Mouse (Mus musculus) yolk sac, embryonic 10.5 days (tissue): ENCODE results near the gene Sulf2.

Experiments used
- DNase-seq: peaks from one replicate; pipeline ENCODE4 v3.0.0-alpha.2; 2017; ENCODE audit warnings: low spot score

The Sulf2 gene

GRCm38 (mm10) chr2:166175145-166175544 lies 19.7 kb upstream of the Sulf2 start:
- DNase-seq = no peak

- no peak for DNase-seq
These were observed 17.7 kb upstream of the Sulf2 start for GRCm38 (mm10) chr2:166173169-166173568.

- no peak for DNase-seq
These were observed 14.7 kb upstream of the Sulf2 start for GRCm38 (mm10) chr2:166170173-166170572.

DNA sequence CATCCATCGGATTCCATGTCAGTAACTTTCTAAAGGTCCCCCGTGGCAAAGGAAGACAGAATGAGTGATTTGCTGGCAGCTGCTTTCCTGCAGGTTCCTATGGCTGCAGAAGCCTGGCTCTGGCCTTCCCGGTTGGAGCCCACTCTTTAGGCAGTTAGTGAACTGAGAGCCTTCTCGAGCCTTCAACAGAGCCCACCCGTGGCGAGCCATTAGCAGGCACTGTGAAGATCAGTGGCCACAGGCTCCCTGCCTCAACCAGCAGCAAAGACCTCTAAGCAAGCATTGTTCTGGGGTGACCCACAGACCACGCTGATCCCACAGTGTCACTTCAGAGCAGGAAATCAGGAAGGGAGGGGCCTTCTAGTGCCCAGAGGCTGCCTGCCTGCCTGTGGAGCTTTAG lies 13.4 kb upstream of the Sulf2 start:
- no peak for DNase-seq

- DNase-seq = no peak
These were observed 11.9 kb upstream of the Sulf2 start for GRCm38 (mm10) chr2:166167387-166167786.

- no peak for DNase-seq
These were observed 9.9 kb upstream of the Sulf2 start for GRCm38 (mm10) chr2:166165396-166165795.

DNA sequence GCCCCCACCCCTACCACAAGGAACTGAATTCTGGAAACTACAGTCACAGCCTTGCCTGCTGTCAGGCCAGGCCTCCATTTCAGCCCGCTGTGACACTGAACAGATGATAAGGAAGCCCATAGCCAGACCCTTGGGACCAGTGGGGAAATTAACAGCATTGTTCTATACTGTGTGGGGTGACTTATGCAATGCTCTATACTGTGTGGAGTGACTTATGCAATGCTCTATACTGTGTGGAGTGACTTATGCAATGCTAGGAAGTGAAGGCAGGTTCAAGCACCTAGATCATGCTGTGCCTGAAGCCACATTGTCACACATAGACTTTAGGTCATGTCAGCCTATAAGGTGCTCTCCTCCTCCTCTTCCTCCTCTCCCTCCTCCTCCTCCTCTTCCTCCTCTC lies 9.1 kb upstream of the Sulf2 start:
- DNase-seq = no peak

- no peak for DNase-seq
These were observed 8.5 kb upstream of the Sulf2 start for GRCm38 (mm10) chr2:166163917-166164316.

DNA sequence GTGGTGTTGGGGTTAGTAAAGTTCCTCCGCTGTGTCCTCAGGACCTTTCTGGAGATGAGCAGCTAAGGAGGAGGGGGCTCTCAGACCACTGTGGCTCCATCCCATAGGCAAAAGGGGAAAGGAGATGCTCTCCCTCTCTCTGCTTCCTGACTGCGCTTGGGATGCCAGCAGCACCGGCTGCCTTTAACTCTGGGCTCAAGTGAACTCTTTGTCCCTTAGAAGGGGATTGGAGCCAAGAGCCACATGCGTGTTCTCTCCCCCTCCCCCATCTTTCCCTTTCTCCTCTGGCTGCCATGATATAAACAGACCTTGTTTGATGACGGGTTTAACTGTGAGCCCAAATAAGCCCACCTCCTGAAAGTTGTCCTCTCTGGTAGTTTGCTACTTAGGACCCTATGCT lies 7.8 kb upstream of the Sulf2 start:
- no peak for DNase-seq

GRCm38 (mm10) chr2:166162160-166162559 lies 6.7 kb upstream of the Sulf2 start:
- no peak for DNase-seq

DNA sequence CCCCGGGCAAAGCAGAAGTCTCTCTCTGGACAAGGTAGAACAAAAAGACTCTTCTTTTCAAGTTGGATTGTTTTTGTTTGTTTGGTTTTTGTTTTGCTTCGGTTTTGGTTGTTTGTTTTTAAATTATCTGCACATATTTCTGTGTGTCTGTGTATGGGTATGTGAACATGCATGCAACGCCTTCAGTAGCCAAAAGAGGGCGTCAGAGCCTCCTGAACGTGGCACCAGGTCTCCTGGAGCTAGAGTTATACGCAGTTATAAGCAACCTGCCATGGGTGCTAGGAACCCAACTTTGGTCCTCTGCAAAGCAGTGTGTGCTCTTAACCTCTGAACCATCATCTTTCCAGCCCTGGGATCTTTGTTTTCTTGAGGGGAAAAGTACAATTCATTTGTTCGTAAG lies 3.8 kb upstream of the Sulf2 start:
- no peak for DNase-seq

DNA sequence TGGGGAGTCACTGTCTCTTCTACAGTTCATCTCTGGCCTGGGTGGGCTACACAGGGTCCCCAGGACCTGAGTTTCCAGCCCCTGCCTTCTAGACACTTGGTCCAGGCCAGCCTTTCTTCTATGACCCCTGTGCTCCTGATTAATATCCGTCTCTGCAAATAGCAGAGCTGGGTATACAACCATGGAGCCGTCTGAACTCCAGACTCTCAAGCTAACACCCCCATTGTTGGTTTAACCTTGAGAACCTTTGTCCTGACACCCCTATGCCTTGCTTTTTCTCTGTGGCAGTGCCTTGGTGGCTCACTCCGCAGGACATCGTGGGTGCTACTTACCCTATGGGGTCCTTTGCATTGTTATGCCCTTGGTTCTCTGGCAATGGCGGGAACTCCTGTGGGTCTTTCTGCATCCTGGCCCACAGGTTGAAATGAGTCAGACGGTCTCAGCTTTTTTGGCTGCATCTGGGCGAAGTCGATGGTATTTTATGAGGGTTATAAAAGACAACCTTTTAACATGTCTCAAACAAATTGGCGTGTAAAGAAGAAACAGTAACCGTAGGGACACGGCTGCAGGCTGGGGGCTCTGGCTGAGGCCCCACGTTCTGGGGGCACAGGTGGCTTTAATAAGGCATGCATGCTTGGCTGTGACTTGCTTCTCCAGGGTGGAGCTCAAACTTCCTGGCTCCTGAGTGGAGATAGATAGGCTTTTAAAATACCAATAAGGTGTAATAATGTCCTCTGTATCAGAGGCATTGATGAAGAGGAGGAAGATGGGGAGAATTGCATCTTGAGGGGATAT lies 2.5 kb upstream of the Sulf2 start:
- no peak for DNase-seq

DNA sequence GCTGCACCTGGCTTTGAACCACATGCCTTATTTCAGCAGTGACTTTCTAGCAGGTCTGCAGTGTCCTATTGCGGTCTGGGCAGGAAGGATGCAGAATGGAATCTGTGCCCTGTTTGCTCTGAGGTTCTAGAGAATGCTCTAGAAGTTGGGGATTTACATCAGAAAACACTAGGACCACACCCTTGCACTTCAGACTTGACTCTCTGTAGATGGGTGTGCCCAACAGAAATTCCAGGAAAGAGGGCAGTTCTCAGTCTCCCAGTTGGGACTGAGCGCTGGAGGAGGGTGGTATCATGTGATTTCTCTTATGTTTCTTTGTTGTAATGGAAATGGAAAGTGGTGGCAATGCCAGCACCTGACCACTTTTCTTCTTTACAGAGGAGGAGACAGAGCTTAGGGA lies 1.7 kb upstream of the Sulf2 start:
- DNase-seq = no peak

GRCm38 (mm10) chr2:166156122-166156521 lies 659 bp upstream of the Sulf2 start:
- DNase-seq = no peak

DNA sequence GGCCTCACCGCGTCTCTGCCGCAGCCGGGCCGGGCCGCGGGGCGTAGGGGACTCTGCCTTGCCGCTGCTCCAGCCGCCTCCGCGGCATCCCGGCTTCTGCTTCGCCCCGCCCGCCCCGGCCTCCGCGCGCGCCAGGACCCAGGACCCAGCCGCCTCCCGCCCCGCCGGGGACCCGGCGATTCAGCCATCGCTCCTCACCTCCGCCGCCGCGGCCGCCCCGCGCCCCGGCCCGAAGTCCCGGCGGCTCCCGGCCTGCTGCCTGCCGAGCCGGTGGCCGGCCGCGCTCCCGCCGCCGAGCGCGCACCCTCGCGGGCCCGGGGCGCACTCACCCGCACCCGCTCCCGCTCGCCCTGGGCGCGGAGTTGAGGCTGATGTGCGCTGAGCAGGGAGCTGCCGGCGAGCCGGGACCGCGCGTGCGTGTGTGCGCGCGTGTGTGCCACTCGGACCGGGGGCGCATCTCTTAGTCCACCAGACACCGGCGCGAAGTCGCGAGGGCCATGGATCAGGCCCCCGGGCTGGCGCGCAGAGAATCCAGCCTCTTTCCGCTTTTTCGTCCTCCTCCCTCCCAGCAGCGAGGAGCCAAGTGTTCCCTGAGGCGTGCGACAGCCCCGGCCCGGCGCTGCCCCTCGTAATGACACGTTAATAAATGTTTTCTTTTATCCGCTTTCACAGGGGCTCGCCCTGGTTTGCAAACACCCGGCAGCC lies 562 bp downstream of the Sulf2 start:
- peak; percentile 77 for DNase-seq

GRCm38 (mm10) chr2:166153891-166154711 lies 1.4 kb downstream of the Sulf2 start:
- peak; percentile 52 for DNase-seq

GRCm38 (mm10) chr2:166153399-166153793 lies 2.1 kb downstream of the Sulf2 start:
- no peak for DNase-seq

DNA sequence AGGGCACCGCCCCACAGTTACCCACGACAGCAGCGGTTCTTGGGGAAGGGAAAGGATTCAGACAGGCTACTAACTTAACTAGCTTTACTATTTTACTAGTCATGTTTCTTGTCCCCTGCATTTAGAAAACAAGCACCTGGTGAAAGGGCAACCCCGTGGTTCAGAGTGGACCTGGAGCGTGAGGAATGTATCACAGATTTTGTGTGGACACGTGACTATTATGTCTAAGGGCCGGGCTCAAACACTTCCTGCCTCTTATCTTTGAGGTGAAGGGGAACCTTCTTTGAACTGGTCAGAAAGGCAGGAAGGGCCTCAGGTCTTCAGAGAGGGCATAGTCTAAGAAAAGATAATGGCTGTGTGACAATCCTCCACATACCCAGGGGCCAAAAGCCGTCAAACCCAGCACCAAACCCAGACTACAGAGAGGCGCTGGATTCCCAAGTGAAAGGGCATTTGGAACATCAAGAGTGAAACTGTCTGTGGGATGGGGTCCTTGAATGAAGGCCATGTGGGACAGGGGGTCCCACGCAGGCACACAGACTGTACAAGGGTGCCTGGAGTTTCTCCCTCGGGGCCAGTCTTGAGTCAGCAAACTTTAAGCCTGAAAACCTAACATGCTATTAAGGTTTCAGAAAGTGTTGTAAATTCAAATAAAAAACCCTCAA lies 2.6 kb downstream of the Sulf2 start:
- peak; percentile 27 for DNase-seq

DNA sequence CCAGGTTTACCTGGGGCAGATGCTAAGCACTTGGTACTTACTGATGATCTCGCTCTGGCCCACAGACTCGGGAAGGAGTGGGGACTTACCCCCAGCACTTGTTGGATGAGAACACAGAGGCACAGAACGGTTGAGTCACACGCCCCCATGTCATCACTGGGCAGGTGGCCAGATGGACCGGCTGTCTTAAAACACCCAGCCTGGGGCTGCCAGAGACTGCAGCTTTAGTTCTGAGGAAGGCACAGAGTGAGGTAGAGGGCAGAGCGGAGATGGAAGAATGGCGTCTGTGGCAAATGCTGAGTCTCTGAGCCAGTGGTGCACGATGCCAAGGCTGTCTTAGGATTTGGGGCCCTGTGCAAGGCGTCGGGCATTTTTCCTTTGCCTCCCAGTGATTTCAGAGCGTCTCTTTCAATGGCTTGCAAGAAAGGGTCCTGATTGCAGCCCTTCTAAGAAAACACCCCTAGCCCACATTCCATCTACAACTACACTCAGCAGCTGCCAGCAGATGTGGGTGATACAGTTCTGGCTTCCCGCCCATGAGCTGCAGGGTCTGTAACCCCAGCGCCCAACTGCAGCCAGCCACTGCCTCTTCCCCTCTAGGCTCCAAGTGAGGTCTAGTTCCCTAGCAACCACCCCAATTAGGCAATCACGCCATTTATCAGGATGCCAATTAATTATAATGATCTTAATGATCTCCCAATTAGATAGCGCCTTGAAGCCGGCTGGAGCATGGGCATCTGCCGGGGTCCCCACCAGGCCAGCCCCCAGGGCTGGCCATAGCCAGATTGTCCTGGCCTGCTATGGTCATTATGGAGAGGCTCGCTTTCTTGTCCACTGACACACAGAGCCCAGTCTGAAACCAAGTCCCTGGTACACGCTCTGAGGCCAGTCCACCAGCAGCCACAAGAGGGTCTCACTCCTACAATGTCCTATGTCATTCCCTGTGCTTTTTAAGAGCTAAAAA lies 3.7 kb downstream of the Sulf2 start:
- no peak for DNase-seq

- DNase-seq = no peak
These were observed 4.9 kb downstream of the Sulf2 start for GRCm38 (mm10) chr2:166150584-166150983.

DNA sequence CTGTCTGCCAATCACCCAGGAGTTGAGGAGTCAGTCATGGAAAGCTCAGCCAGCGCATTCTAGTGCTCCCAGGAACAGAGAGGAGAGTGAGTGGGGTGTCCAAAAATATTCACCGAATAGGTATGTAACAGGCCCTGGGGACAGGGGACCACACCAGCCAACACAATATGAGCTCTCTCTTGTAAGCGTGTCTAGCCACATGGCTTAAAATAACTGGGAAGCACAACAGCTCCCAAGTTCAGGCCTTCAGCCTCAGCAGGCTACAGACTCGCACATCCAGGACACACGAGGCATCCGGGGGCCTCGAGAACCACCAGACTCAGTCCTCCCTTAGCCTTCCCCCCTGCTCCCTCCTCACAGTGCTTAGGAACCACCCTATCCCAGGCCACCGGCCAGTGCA lies 6.0 kb downstream of the Sulf2 start:
- DNase-seq = no peak
